Mouse (Mus musculus) left cerebral cortex, postnatal 10 days (tissue): ENCODE results near the gene Efl1. TPM values are rescaled to one million over a fixed set of nuclear protein-coding genes. Genes with fewer than 3 reads are reported as not detected.
"Not testable (repeated sequence)": the region's sequence is repeated elsewhere in the genome, so short reads cannot be mapped to it uniquely, and the experiment has no call there.

ENCODE experiments used
- DNase-seq, 2 experiments: peaks; one replicate each; pipeline ENCODE4 v3.0.0; 2021 to 2022; ENCODE audit warnings: low spot score in 2 of 2, mixed read lengths in 1 of 2; ENCODE audit errors: extremely low spot score in 1 of 2
- intact Hi-C: fragments of 180-260 bp; cut with DNase I; formaldehyde crosslinking; loops from one replicate; pipeline ENCODE4 v1.15.1; 2025
- total RNA-seq, 2 experiments: library from RNA; stranded (reverse); gene quantifications; 2 replicates each; pipeline ENCODE4 v1.2.3; 2021

The Efl1 gene
- total RNA-seq, 2 experiments from 2014 or later: 20.1 to 20.2 TPM

- DNase-seq: peak; percentile 41 to 45
- intact Hi-C loops: loop anchor here (5.0 kb wide), 1 partner anchor 837 kb away; no protein-coding TSS in a partner anchor
These were observed 66.9 kb downstream of the Efl1 start for GRCm38 (mm10) chr7:82715210-82715911.

GRCm38 (mm10) chr7:82715912-82716601 lies 67.6 kb downstream of the Efl1 start:
- intact Hi-C loops: loop anchor here (5.0 kb wide), 1 partner anchor 836 kb away; no protein-coding TSS in a partner anchor

GRCm38 (mm10) chr7:82719285-82719684 lies 70.9 kb downstream of the Efl1 start:
- no peak for DNase-seq

More at GRCm38 (mm10) chr7:82715912-82716601, 67.6 kb downstream of the Efl1 start:
- no peak for DNase-seq

GRCm38 (mm10) chr7:82719740-82720139 lies 71.3 kb downstream of the Efl1 start:
- no peak for DNase-seq
- intact Hi-C loops: loop anchor here (2.0 to 5.0 kb wide), 2 partner anchors 147 to 833 kb away; partner anchors contain the start of gene Mex3b

More at GRCm38 (mm10) chr7:82719285-82719684, 70.9 kb downstream of the Efl1 start:
- intact Hi-C loops: loop anchor here (2.0 to 5.0 kb wide), 2 partner anchors 148 to 833 kb away; partner anchors contain the start of gene Mex3b

GRCm38 (mm10) chr7:82720501-82720900 lies 72.1 kb downstream of the Efl1 start:
- intact Hi-C loops: no loop called here
- no peak for DNase-seq

GRCm38 (mm10) chr7:82720906-82721305 lies 72.5 kb downstream of the Efl1 start:
- DNase-seq: no peak
- intact Hi-C loops: no loop called here

GRCm38 (mm10) chr7:82722486-82723123 lies 74.2 kb downstream of the Efl1 start:
- DNase-seq: peak in 1 of 2 experiments; percentile 26

GRCm38 (mm10) chr7:82723151-82723871 lies 74.9 kb downstream of the Efl1 start:
- DNase-seq: no peak
- intact Hi-C loops: no loop called here

More at GRCm38 (mm10) chr7:82722486-82723123, 74.2 kb downstream of the Efl1 start:
- intact Hi-C loops: no loop called here

- intact Hi-C loops: no loop called here
- no peak for DNase-seq
These were observed 76.1 kb downstream of the Efl1 start for GRCm38 (mm10) chr7:82724491-82724890.

- no peak for DNase-seq
- intact Hi-C loops: no loop called here
These were observed 76.7 kb downstream of the Efl1 start for GRCm38 (mm10) chr7:82725006-82725636.

GRCm38 (mm10) chr7:82725741-82726450 lies 77.5 kb downstream of the Efl1 start:
- DNase-seq: no peak
- intact Hi-C loops: no loop called here

- no peak for DNase-seq
These were observed 78.7 kb downstream of the Efl1 start for GRCm38 (mm10) chr7:82727066-82727465.

GRCm38 (mm10) chr7:82729009-82729408 lies 80.6 kb downstream of the Efl1 start:
- DNase-seq, intact Hi-C loops: not testable (repeated sequence)

More at GRCm38 (mm10) chr7:82727066-82727465, 78.7 kb downstream of the Efl1 start:
- intact Hi-C loops: no loop called here

GRCm38 (mm10) chr7:82733118-82733517 lies 84.7 kb downstream of the Efl1 start:
- intact Hi-C loops: no loop called here
- no peak for DNase-seq

- DNase-seq: no peak
- intact Hi-C loops: no loop called here
These were observed 85.6 kb downstream of the Efl1 start for GRCm38 (mm10) chr7:82733995-82734394.

- intact Hi-C loops: no loop called here
- DNase-seq: no peak
These were observed 86.6 kb downstream of the Efl1 start for GRCm38 (mm10) chr7:82734748-82735600.
